Mouse (Mus musculus) G1E (cell line): ENCODE measurements around the gene Gm9268.

Source experiments
- CTCF ChIP-seq: IDR thresholded peaks from 2 replicates; pipeline ENCODE4 v1.5.1; 2012; ENCODE audit warnings: low read depth, low read length, inconsistent platforms, mixed read lengths
- GATA1 ChIP-seq: IDR thresholded peaks from 2 replicates; pipeline ENCODE4 v1.6.1; 2012; ENCODE audit warnings: borderline replicate concordance, low read length, inconsistent platforms, mixed read lengths
- GATA2 ChIP-seq: IDR thresholded peaks from 2 replicates; pipeline ENCODE4 v1.6.1; 2012; ENCODE audit warnings: low read depth, low read length, inconsistent platforms, borderline replicate concordance
- POLR2AphosphoS5 ChIP-seq: IDR thresholded peaks from 2 replicates; pipeline ENCODE4 v1.6.1; 2012; ENCODE audit warnings: low read depth, low read length, inconsistent platforms; ENCODE audit not compliant: insufficient replicate concordance
- TAL1 ChIP-seq: conservative IDR thresholded peaks from 2 replicates; pipeline ENCODE4 v1.6.1; 2012; ENCODE audit warnings: low read depth, low read length, inconsistent platforms, mixed read lengths

GRCm38 (mm10) chr7:42980098-42980497 lies 38.5 kb upstream of the Gm9268 start:
- TF ChIP-seq GATA1 (no peak), POLR2AphosphoS5 (no peak), CTCF (no peak), TAL1 (no peak), GATA2 (no peak)
